Mouse (Mus musculus): ENCODE results near the gene Wrap73. TPM values are rescaled to one million over a fixed set of nuclear protein-coding genes. Genes with fewer than 3 reads are reported as not detected.
A peak's percentile ranks its signal among the peaks of the same experiment; 100 is the strongest.

The Wrap73 gene
- total RNA-seq, 2 experiments from 2014 or later = 14.2 to 21.1 TPM

- no peak for DNase-seq (ENCODE audit: low spot score in 2 of 2)
Observed at GRCm38 (mm10) chr4:154139671-154140181, 2.4 kb upstream of the Wrap73 start.

- DNase-seq (ENCODE audit: low spot score in 2 of 2) = no peak
Observed at GRCm38 (mm10) chr4:154140182-154140212, 2.2 kb upstream of the Wrap73 start, which contains the start of gene Trp73. TSS of gene Trp73 (minus strand) at chr4:154140208.

GRCm38 (mm10) chr4:154140213-154141008 is 1.8 kb upstream of the Wrap73 start:
- DNase-seq (ENCODE audit: low spot score in 2 of 2) = no peak

- no peak for DNase-seq (ENCODE audit: low spot score in 2 of 2)
Observed at GRCm38 (mm10) chr4:154141009-154141867, 934 bp upstream of the Wrap73 start.

- DNase-seq (ENCODE audit: low spot score in 2 of 2) = no peak
Observed at GRCm38 (mm10) chr4:154144712-154145111, 2.5 kb downstream of the Wrap73 start.

GRCm38 (mm10) chr4:154146342-154146741 is 4.2 kb downstream of the Wrap73 start:
- DNase-seq (ENCODE audit: low spot score in 2 of 2) = no peak

GRCm38 (mm10) chr4:154154104-154154503 is 11.9 kb downstream of the Wrap73 start:
- no peak for DNase-seq (ENCODE audit: low spot score in 2 of 2)

GRCm38 (mm10) chr4:154156050-154156449 is 13.9 kb downstream of the Wrap73 start:
- no peak for DNase-seq (ENCODE audit: low spot score in 2 of 2)

GRCm38 (mm10) chr4:154157970-154158662 is 15.9 kb downstream of the Wrap73 start:
- DNase-seq (ENCODE audit: low spot score in 2 of 2) = no peak

GRCm38 (mm10) chr4:154159002-154159401 is 16.8 kb downstream of the Wrap73 start:
- DNase-seq (ENCODE audit: low spot score in 2 of 2) = peak; percentile 79

GRCm38 (mm10) chr4:154159961-154160537 is 17.9 kb downstream of the Wrap73 start:
- DNase-seq (ENCODE audit: low spot score in 2 of 2) = no peak

GRCm38 (mm10) chr4:154160538-154161390 is 18.6 kb downstream of the Wrap73 start, which contains the start of gene Tprgl:
TSS of gene Tprgl (minus strand) at chr4:154160666.
- DNase-seq (ENCODE audit: low spot score in 2 of 2) = peak; percentile 94 to 96

GRCm38 (mm10) chr4:154163296-154163695 is 21.1 kb downstream of the Wrap73 start:
- DNase-seq (ENCODE audit: low spot score in 2 of 2) = peak; percentile 65 to 72

GRCm38 (mm10) chr4:154167053-154167452 is 24.9 kb downstream of the Wrap73 start:
- peak; percentile 57 to 66 for DNase-seq (ENCODE audit: low spot score in 2 of 2)

GRCm38 (mm10) chr4:154170021-154170420 is 27.8 kb downstream of the Wrap73 start:
- no peak for DNase-seq (ENCODE audit: low spot score in 2 of 2)

GRCm38 (mm10) chr4:154170506-154171150 is 28.5 kb downstream of the Wrap73 start, which contains the start of gene Megf6:
TSS of gene Megf6 (plus strand) at chr4:154170730.
- DNase-seq (ENCODE audit: low spot score in 2 of 2) = no peak

GRCm38 (mm10) chr4:154171151-154171930 is 29.2 kb downstream of the Wrap73 start:
- DNase-seq (ENCODE audit: low spot score in 2 of 2) = no peak

GRCm38 (mm10) chr4:154171931-154172604 is 29.9 kb downstream of the Wrap73 start:
- no peak for DNase-seq (ENCODE audit: low spot score in 2 of 2)
